Mouse (Mus musculus) limb, embryonic 13.5 days (tissue): ENCODE results near the gene Slc4a7. TPM values are rescaled to one million over a fixed set of nuclear protein-coding genes. Genes with fewer than 3 reads are reported as not detected.
A peak's percentile ranks its signal among the peaks of the same experiment; 100 is the strongest.
"Not testable (repeated sequence)": the region's sequence is repeated elsewhere in the genome, so short reads cannot be mapped to it uniquely, and the experiment has no call there.

Experiments
- ATAC-seq: fragments of 200-750 bp; cut with Nextera tagmentation; 2 replicates; pipeline ENCODE4 v1.8.0; 2017; ENCODE audit warnings: low read depth, moderate number of reproducible peaks, moderate TSS enrichment; ENCODE audit not compliant: low FRiP score
- H3K27ac ChIP-seq: fragments of 300-500 bp; sonication (generic); 2 replicates; pipeline ENCODE4 v1.5.1; 2015; ENCODE audit warnings: inconsistent platforms, mild to moderate bottlenecking, moderate library complexity
- H3K27me3 ChIP-seq: fragments of 300-500 bp; sonication (generic); 2 replicates; pipeline ENCODE4 v1.6.1; 2015; ENCODE audit warnings: mild to moderate bottlenecking, inconsistent platforms
- H3K36me3 ChIP-seq: fragments of 300-500 bp; sonication (generic); 2 replicates; pipeline ENCODE4 v1.6.1; 2015; ENCODE audit warnings: inconsistent platforms, mild to moderate bottlenecking, moderate library complexity
- H3K4me1 ChIP-seq: fragments of 300-500 bp; sonication (generic); 2 replicates; pipeline ENCODE4 v1.6.1; 2015; ENCODE audit warnings: inconsistent platforms
- H3K4me2 ChIP-seq: fragments of 300-500 bp; sonication (generic); replicated peaks from 2 replicates; pipeline ENCODE4 v1.6.1; 2015; ENCODE audit warnings: inconsistent platforms, mild to moderate bottlenecking, moderate library complexity
- H3K4me3 ChIP-seq: fragments of 300-500 bp; sonication (generic); 2 replicates; pipeline ENCODE4 v1.5.1; 2015; ENCODE audit warnings: moderate library complexity, mild to moderate bottlenecking, inconsistent platforms
- H3K9ac ChIP-seq: fragments of 300-500 bp; sonication (generic); 2 replicates; pipeline ENCODE4 v1.6.1; 2015; ENCODE audit warnings: mild to moderate bottlenecking, inconsistent platforms
- H3K9me3 ChIP-seq: fragments of 300-500 bp; sonication (generic); 2 replicates; pipeline ENCODE4 v1.6.1; 2016; ENCODE audit warnings: inconsistent platforms
- WGBS: fragments of 180-500 bp; shearing (Covaris S2); methylation state at CpG from one replicate; pipeline ENCODE4 v1.1.7; 2015; 5-methylcytosine and 5-hydroxymethylcytosine counted together
- polyA plus RNA-seq: library from polyadenylated mRNA; unstranded; fragments of >200 nt; fragmentation: Nextera tagmentation; extraction: Ambion mirVana; gene quantifications from 2 replicates; pipeline ENCODE4 v1.2.1, GENCODE M21; 2015

Gene Slc4a7
- polyA plus RNA-seq, 1 experiment from 2014 or later: 23.1 TPM

DNA sequence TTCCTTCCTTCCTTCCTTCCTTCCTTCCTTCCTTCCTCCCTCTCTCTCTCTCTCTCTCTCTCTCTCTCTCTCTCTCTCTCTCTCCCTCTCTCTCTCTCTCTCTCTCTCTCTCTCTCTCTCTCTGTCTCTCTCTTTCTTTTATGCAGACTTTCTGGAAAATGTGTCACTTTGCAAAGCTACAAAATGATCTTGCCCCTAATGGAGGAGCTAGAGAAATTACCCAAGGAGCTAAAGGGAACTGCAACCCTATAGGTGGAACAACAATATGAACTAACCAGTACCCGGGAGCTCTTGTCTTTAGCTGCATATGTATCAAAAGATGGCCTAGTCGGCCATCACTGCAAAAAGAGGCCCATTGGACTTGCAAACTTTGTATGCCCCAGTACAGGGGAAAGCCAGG, 101.0 kb downstream of the Slc4a7 start, which contains the start of gene Nek10:
Gene Nek10 (plus strand): TSS at position 301 of the 400 bp plus-strand sequence.
- H3K27ac ChIP-seq, H3K4me3 ChIP-seq, H3K9me3 ChIP-seq, H3K9ac ChIP-seq, H3K27me3 ChIP-seq, ATAC-seq: not testable (repeated sequence)
- Histone ChIP-seq H3K4me2 (peak within 1 kb of the TSS; percentile 24; the same call in 1 of the 2 replicates), H3K4me1 (peaks cover 12% of the 10 kb centered on the region), H3K36me3 (peaks cover 12% of the 10 kb centered on the region)
- 64% methylated on average over 2 of the region's 2 CpGs for WGBS

DNA sequence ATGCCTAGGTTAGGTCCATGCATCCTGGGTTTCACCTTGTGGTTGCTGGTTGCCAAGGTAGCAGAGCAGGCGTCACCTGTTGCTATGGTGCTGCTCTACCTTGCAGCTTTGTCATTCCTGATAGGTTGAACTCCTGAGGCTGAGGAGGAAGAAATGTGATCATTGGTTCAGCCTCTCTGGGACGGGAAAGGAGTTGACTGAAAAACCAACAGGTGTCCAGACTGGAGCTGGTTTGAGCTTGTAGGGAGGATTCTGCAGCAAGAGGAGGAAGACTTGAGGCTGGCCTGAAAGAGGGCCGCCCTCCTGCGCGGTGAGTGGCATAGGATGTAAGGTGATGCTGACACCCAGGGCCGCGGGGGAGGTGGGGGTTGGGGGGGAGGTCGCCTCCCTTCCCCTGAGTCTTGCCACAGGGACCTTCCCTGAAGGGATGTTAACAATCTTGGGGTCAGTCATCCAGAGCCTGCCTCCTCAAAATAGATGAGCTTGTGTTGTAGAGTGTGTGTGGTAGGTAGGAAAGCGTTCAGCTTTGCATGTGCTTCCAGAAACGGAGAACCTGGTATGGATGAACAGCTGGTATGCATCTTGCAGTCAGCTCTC, 101.9 kb downstream of the Slc4a7 start:
- no peak overlapping the region for H3K9ac ChIP-seq
- no peak overlapping the region for H3K4me3 ChIP-seq
- WGBS: 5% methylated on average over 10 of the region's 10 CpGs
- H3K4me2 ChIP-seq: peak overlapping the region; percentile 24; the same call in 1 of the 2 replicates
- H3K9me3 ChIP-seq: no peaks in the 10 kb centered on the region
- H3K27me3 ChIP-seq: no peaks in the 10 kb centered on the region
- H3K27ac ChIP-seq: no peak overlapping the region
- H3K36me3 ChIP-seq: peaks cover 12% of the 10 kb centered on the region
- ATAC-seq: peak; percentile 89
- peaks cover 12% of the 10 kb centered on the region for H3K4me1 ChIP-seq

DNA sequence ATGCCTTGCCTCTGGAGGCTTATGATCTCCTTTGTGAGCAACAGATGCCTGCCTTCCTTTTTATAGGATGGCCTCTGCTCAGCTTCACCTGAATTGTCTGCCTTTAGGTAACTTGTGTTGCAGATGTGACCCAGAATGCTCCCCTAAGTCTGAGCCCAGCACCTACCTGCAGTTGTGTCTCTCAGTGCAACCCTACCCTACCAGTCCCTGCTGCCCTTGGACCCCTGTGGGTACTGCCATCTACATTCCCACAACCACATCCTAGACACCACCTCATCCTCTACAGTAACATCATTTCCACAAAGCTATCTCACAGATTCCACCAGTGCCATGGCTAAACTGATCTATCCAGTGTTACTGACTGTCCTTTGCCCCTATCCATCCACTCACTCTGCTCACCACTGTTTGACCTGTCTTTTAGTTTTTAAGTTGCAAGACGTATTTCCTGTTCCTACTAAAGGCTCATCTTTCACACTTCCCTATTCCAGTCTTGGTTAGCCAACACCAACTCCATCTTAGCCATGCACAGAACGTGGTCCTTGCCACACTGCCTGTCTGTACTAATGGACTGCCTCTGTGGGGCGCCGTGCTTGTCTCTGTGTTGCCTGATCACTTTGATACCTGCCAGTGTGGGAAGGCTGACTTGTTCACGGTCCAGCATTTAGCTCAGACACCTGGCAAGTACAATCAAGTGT, 102.6 kb downstream of the Slc4a7 start:
- peak; percentile 13; the same call in 1 of the 2 replicates for ATAC-seq
- Histone ChIP-seq H3K4me2 (no peak overlapping the region), H3K4me3 (no peak overlapping the region), H3K27me3 (no peaks in the 10 kb centered on the region), H3K4me1 (peaks cover 12% of the 10 kb centered on the region), H3K9me3 (no peaks in the 10 kb centered on the region), H3K9ac (no peak overlapping the region), H3K36me3 (peaks cover 12% of the 10 kb centered on the region), H3K27ac (no peak overlapping the region)
- 61% methylated on average over 5 of the region's 5 CpGs for WGBS

DNA sequence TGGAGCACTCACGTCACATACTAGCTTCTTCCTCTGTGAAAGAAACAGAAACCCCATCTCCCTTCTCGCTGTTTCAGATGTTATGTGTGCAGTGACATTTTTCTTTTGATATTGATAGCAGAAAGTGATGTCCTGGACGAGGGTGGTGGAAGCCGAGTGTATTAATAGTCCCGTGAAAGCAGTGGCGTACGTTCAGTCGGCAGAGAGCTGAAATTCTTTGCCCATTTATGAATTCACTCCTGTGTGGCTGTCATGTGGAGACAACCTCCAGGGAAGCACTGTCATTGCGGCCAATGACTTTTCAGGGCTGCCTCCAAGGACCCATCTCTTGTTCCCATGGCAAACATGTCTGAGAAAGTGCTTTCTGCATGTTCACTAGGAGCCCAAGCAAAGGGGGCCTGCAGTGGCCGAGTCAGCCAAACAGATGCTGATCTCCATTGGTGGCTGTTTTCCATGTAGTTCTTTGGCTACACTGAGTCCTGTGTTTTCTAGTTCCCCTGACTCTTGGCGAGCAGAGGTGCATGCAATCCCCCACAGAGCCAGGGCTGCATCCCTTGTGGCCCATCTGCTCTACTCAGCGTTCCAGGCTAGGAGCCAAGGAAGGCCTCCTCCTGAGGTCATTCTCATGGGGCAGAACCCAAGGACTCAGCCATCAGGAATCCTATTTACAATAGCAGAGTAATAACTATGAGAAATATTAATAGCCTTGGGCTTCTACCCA, 130.6 kb downstream of the Slc4a7 start:
- WGBS: 78% methylated on average over 12 of the region's 12 CpGs
- Histone ChIP-seq H3K36me3 (no peaks in the 10 kb centered on the region), H3K9me3 (no peaks in the 10 kb centered on the region), H3K27ac (no peak overlapping the region), H3K4me1 (0 out of 2 replicates have a peak, but pooled peaks cover 5% of the 10 kb centered on the region), H3K4me3 (no peak overlapping the region), H3K4me2 (no peak overlapping the region), H3K9ac (no peak overlapping the region), H3K27me3 (no peaks in the 10 kb centered on the region)
- 0 out of 2 replicates have a peak, but pooled peaks have one; percentile 20 for ATAC-seq

DNA sequence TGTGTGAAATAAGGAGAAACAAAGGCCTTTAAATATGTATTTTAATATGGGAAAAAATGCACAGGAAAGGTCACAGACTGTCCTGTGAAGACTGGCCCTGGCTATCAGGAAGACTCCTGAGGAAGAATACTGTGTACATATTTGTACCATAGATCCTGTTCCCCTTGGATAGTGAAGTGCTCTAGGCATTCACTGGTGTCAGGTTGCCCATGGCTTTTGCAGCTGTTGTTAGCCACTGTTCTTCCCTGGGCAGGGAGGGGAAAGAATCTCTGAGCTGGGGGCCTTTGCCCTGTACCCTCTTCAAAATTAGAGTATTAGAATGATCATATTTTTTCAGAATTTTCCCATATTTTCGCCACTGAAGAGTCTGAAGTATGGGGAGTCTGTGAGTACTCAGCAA, 131.4 kb downstream of the Slc4a7 start:
- no peak overlapping the region for H3K4me3 ChIP-seq
- H3K27ac ChIP-seq: no peak overlapping the region
- H3K4me1 ChIP-seq: 0 out of 2 replicates have a peak, but pooled peaks cover 5% of the 10 kb centered on the region
- no peaks in the 10 kb centered on the region for H3K27me3 ChIP-seq
- no peaks in the 10 kb centered on the region for H3K36me3 ChIP-seq
- no peak overlapping the region for H3K4me2 ChIP-seq
- H3K9ac ChIP-seq: no peak overlapping the region
- peak; percentile 60 for ATAC-seq
- no peaks in the 10 kb centered on the region for H3K9me3 ChIP-seq
- 86% methylated on average over 1 of the region's 1 CpGs for WGBS

DNA sequence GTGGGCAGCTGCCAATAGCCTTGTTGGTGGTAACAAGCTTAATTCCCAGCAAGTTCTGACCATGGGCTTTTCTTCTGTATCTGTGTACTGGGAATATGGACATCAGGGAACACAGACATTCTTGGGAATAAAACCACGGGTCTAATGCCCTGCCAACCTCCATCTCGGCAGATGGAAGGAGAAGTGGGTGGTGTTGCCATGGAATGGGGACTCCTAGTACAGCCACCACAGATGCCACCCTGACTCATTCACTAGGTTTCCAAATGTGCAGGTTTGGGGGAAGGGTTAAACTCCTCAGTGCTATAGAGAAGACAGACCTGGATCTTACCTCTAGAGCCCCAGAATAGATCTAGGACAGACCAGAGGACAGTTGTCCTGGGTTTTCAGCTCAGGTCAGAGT, 132.2 kb downstream of the Slc4a7 start:
- H3K9ac ChIP-seq: no peak overlapping the region
- H3K27ac ChIP-seq: 0 out of 2 replicates have a peak overlapping the region, but pooled peaks have one; percentile 7
- no peak overlapping the region for H3K4me3 ChIP-seq
- no peak overlapping the region for H3K4me2 ChIP-seq
- 82% methylated on average over 2 of the region's 2 CpGs for WGBS
- no peak for ATAC-seq
- H3K36me3 ChIP-seq: no peaks in the 10 kb centered on the region
- H3K4me1 ChIP-seq: 0 out of 2 replicates have a peak, but pooled peaks cover 5% of the 10 kb centered on the region
- no peaks in the 10 kb centered on the region for H3K27me3 ChIP-seq
- no peaks in the 10 kb centered on the region for H3K9me3 ChIP-seq

DNA sequence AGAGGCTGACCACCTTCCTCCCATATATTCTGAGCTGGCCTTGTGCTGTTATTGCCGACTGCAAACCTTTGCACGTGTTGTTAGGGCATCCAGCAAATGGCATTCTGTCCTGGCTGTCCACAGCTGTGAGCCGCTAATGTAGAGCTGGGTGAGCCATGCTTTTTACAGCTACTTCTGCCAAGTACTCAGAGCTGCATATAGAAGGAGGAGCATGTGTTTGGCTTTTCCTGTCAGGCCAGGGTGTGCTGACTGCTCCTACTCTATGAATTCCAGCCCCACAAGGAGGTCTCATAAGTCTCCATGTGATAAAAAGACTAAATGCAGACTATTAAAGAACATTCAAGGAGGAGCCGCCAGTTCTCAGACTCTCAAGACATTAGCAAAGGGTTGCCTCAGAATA, 135.5 kb downstream of the Slc4a7 start:
- no peak for ATAC-seq
- no peak overlapping the region for H3K4me3 ChIP-seq
- H3K4me2 ChIP-seq: no peak overlapping the region
- H3K27me3 ChIP-seq: no peaks in the 10 kb centered on the region
- H3K4me1 ChIP-seq: 0 out of 2 replicates have a peak, but pooled peaks cover 3% of the 10 kb centered on the region
- H3K9ac ChIP-seq: no peak overlapping the region
- 68% methylated on average over 4 of the region's 4 CpGs for WGBS
- no peak overlapping the region for H3K27ac ChIP-seq
- no peaks in the 10 kb centered on the region for H3K36me3 ChIP-seq
- no peaks in the 10 kb centered on the region for H3K9me3 ChIP-seq

DNA sequence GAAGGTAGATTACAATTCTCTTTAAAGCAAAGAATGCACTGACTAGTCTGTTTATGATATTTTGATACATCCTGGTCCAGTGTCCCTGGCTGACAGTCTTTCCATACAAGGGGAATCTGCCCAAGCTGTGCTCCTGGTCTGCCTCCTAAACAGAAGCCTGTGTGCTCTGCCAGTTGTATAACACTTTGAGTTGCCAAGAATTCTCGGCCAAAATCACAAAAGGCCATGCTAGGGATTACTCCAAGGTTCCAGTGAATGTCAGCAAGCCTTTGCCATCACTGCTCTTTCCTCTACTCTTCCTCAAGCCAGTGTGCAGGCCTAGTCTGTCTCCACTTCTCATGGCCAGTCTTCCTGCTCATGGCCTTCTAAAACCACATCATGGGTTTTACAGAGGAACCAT, 136.0 kb downstream of the Slc4a7 start:
- H3K9me3 ChIP-seq: no peaks in the 10 kb centered on the region
- H3K4me2 ChIP-seq: no peak overlapping the region
- H3K36me3 ChIP-seq: no peaks in the 10 kb centered on the region
- no peak for ATAC-seq
- H3K4me1 ChIP-seq: no peaks in the 10 kb centered on the region
- no peak overlapping the region for H3K9ac ChIP-seq
- H3K4me3 ChIP-seq: no peak overlapping the region
- no peak overlapping the region for H3K27ac ChIP-seq
- H3K27me3 ChIP-seq: no peaks in the 10 kb centered on the region
- 63% methylated on average over 1 of the region's 1 CpGs for WGBS

DNA sequence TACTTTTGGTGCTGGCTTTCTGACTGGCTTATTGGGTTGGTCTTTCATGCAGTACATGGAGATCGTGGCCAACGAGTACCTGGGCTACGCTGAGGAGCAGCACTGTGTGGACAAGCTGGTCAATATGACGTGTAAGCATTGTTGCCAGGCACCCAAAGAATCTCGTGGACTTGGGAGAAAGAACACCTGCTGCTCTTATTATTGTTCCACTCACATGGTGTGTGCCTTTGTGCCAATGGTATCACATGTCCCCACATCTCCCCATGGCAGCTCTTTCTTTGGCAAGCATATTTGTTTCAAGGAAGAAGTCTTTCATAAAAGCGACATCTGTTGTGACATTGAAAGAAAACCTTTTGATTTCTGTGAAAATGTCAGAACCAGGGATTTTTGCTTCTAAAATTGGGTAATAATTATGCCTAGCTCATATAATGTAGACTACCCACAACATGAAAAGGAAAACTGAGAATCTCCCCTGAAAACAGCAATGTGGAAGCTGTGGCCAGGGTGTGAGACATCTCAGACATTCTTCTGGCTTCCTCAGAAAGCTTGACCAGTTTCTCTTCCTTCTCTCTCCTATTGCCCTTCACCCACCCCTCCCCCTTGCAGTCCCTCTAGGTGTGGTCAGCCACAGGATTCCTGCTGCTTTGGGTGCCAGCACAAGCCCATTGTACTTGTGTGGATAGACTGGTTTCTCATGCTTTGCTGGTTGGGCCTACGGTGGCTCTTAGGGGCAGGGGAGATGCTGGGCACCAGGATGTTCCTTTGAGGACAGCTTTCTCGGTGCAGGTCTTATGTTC, 140.9 kb downstream of the Slc4a7 start:
- Histone ChIP-seq H3K4me1 (no peaks in the 10 kb centered on the region), H3K9ac (no peak overlapping the region), H3K4me3 (no peak overlapping the region), H3K36me3 (no peaks in the 10 kb centered on the region), H3K27me3 (no peaks in the 10 kb centered on the region), H3K9me3 (no peaks in the 10 kb centered on the region), H3K4me2 (no peak overlapping the region), H3K27ac (no peak overlapping the region)
- no peak for ATAC-seq
- WGBS: 79% methylated on average over 8 of the region's 8 CpGs
